Mouse (Mus musculus) left cerebral cortex, postnatal 36 days (tissue): ENCODE data around the gene Ccl11. TPM values are rescaled to one million over a fixed set of nuclear protein-coding genes. Genes with fewer than 3 reads are reported as not detected.
A peak's percentile ranks its signal among the peaks of the same experiment; 100 is the strongest.

ENCODE experiments used
- DNase-seq, 2 experiments: peaks; one replicate each; pipeline ENCODE4 v3.0.0; 2021 to 2022; ENCODE audit warnings: low spot score in 2 of 2, mixed read lengths in 1 of 2
- intact Hi-C: fragments of 180-260 bp; cut with DNase I; formaldehyde crosslinking; loops from one replicate; pipeline ENCODE4 v1.15.1; 2025
- total RNA-seq, 2 experiments: library from RNA; stranded (reverse); gene quantifications; 2 replicates each; pipeline ENCODE4 v1.2.3; 2021

The Ccl11 gene
- total RNA-seq, 2 experiments from 2014 or later, result 0.39 TPM; not detected in 1

DNA sequence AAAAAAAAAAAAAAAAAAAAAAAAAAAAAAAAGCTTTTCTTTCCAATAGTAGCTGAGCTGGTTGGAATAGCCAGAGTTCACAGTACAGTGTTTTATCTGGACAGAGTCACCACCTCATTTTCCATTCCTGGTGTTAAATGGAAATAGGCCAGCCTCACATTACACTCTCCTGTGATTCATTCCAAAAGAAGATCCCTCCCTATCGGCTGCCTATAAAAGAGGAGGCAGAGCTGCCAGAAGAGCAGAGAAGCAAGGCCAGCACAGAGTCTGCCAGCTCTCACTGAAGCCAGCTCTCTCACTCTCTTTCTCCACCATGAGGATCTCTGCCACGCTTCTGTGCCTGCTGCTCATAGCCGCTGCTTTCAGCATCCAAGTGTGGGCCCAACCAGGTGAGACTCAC lies 12.2 kb upstream of the Ccl11 start, which contains the start of gene Ccl7:
Ccl7 (plus strand) TSS at position 242 of the 400 bp plus-strand sequence.
- peak in 1 of 2 experiments; percentile 11 for DNase-seq

DNA sequence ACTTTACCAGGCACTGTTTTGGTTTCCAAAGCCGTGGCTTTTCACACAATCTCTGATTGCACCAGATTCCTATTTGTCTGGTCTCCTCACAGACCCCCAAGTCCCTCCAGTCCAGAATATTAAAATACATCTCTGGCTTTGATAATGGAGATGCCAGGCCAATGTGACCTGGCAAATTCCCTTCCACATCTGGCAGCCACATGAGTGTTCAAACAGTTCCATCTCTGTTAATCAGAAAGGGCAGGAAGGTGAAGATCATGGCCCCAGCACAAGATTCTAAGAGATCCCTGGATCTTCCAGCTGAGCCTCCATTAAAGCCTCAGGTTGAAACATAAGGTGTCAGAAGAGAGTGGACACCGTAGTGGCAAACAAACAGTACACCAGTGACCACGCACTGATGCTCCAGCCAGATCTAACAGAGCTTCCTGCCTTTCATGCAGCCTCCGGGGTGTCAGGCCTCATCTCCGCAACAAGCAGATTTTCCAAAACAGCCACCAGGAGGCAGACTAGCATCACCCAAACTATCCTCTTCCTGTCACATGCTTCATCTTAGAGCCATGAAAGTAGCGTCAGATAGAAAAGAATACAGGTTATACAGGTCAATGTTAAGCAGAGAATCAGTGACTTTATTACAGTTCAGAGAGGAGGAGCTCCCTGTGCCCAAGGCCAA lies 9.7 kb upstream of the Ccl11 start:
- DNase-seq, result peak in 1 of 2 experiments; percentile 20
- intact Hi-C loops, result loop anchor here (5.0 kb wide), 2 partner anchors 51 to 129 kb away; no protein-coding TSS in a partner anchor

More for the DNA sequence above, 12.2 kb upstream of the Ccl11 start, which contains the start of gene Ccl7:
- intact Hi-C loops, result loop anchor here (5.0 kb wide), 2 partner anchors 48 to 132 kb away; no protein-coding TSS in a partner anchor

DNA sequence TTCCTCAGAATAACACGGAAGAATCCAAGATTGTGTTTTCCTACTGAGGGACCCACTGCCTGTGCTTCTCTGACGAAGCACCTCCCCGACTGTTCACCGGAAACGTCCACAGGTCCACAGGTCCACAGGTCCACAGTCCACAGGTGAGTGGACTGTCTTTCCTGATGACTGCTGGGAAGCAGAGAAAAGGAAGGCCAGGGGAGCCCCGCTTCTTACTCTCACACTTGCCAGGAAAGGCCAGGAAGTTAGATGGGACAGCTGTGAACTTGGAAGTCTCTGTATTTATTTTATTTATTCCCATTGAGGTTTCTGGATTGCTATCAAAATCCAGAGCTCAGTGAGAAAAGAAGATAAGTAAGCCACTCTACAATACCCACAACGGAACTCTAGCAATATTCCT lies 3.8 kb upstream of the Ccl11 start:
- intact Hi-C loops, result no loop called here
- no peak for DNase-seq

DNA sequence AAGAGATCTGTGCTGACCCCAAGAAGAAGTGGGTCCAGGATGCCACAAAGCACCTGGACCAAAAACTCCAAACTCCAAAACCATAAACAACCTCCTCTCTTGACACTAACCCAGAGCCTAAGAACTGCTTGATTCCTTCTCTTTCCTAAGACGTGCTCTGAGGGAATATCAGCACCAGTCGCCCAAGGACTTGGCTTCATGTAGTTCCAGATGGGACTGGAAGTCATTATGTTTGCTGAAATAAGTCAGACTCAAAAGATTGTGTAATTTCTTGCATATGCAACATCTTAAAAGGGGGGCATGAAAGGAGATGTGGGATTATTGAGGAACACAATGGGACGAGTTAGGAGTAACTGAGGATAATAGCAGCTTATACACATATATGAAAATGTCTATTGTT lies 4.6 kb downstream of the Ccl11 start:
- intact Hi-C loops, result no loop called here
- no peak for DNase-seq

DNA sequence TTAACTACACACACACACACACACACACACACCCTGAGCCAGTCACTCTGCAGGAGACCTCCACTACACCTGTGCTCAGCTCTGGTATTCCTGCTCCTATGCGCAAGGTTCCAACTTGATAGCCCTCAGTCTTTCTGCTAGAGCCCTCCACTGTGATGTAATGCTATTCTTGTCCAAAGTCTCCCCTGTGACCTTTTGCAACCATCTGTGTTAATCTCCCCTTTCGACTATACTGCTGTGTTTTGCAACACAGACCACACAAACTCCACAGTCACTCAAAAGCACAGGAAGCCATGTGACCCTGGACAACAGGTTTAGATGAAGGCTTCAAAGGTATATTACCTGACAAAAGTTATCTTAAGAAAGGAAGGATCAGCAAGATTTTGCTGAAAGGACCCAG lies 5.8 kb downstream of the Ccl11 start:
- intact Hi-C loops, result no loop called here
- DNase-seq, result no peak

DNA sequence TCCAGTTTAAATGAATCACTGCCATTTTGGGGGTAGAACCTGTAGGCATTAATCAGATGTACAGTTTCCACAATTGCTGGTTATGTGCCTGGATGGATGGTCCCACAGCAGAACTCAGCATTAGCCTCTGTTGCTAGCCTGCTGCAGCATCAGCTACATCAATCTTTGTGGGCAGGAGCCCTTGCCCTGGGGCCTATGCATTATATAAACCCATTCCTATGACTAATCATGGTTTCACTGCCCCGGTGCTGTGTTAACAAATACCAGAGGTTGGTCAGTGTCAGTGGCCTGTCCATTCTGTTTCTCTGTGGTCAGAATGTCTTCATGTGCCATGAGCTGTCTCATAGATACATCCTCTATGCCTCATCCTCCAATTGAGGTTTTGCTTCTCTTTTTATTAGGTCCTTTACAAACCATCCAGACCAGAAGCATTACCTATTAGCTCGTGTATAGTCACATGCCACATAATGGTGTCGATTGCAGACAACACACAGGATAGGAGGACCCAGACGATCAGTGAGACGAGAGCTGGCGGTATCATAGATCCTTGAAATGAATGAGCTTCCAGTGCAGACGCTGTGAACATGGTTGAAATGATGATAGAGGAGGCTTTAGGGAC lies 9.4 kb downstream of the Ccl11 start:
- DNase-seq, result no peak
- intact Hi-C loops, result no loop called here

DNA sequence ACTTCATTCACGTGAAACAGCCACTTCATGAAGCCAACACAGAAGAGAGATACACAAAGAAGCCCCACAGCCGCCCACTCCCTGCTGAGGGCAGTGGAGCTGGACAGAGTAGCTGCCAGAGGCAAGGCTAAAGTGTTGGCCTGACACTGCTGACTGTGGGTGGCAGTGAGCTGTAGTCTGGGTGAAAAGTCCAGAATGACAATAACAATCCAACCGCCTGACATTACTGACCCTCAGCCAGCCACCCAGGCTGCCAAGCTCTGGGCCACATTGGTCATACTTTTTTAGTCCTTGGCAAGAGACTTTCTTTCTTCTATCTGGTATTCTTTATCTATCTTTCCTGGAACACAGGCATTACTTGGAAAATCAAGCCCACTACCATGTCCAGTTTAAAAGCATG lies 13.5 kb downstream of the Ccl11 start:
- intact Hi-C loops, result no loop called here
- DNase-seq, result no peak

DNA sequence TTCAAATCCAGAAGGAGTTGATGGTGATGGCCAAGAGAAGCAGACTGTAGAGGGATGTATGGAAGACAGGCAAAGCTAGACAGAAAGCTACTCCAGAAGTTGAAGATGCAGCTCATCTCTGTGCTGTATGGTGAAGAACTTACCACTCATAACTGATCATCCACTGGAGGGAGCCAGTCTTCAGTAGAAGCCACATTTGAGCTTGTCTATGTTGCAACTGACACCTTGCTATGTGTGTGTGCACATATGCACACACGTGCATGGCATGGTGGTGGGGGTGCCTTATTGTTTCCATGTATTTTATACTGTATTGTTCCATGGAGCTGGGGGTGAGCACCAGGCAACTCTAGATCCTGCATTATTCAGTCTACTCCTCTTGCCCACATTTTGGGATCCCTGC lies 14.8 kb downstream of the Ccl11 start:
- DNase-seq, result no peak
- intact Hi-C loops, result no loop called here

DNA sequence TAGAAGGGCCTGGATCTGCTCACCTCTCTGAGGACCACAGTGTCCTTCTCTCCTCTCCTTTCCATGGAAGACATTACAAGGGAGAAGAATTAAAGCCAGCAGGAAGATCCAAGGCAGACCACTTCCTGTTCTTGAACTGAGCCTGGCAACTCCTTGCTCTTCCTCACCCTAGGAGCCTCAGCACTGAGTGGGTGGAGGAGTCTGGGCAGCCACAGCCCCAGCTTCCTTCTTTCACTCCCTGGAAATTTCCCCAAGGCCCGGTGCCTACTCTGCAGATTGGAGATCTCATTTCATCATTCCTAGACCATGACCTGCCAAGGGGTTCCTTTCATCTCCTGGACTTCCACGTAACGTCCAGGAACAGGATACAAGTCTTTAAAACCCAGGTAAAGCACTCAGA lies 15.4 kb downstream of the Ccl11 start:
- no peak for DNase-seq
- intact Hi-C loops, result no loop called here

DNA sequence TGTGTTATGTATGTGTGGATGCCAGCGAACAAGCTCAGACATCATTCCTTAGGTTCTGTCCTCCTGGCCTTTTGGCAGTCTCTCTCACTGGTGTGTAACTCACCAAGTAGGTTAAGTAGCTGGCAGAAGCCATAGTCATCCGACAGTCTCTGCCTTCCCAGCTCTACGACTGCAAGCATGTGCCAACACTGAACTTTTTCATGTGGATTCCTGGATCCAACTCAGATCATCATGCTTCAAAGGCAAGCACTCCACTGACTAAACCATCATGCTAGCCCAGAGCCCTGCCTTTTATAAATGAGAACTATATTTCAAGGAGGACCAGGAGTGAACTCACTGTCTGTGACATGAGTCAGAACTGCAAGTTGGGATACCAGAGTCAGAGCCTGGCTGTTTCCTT lies 16.1 kb downstream of the Ccl11 start:
- no peak for DNase-seq
- intact Hi-C loops, result no loop called here

DNA sequence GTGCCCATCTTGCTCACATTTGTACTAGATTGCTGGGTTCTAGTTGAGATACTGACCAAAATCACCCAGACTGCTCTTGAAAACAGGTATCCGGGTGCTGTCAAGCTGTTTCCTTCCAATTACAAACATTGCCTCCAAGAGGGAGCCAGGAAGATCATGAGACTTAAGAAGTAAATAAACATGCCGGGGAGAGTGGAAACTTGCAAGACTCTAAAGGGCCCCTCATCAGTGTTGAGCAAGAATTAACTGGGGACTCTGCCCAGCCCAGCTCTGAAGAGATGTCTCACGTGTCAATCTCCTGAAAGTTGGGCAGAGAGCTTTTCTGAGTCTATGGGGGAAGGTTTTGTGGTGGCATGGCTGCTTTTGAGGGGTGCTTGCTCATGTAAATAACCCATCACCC lies 19.4 kb downstream of the Ccl11 start:
- intact Hi-C loops, result no loop called here
- DNase-seq, result no peak

DNA sequence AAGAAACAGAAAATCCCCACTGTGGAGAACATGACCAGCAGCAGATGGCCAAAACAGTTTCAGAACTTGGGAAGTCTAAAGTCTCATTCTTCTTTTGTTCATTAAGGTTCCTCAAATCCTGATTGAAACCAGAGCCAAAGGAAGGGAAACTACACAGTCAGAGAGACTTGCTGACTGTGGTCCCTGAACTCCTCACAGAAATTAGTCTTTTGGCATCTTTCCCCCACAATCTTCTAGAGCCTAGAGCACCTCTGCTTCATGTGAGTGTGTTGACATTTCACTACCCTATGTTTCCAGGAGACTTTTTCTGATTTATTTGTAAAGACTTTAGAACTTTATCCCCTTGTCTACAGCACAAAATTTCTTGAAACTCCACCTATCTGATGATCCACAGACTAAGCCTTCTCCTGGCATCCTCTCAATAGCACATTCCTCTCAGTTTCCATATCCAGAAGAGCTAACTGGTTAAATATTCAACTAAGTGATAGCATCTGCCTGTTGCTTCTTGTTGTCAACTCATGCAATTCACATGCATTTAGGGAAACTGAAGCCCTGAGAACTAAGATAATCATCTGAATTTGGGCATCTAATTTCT lies 20.6 kb downstream of the Ccl11 start:
- intact Hi-C loops, result no loop called here
- DNase-seq, result no peak

DNA sequence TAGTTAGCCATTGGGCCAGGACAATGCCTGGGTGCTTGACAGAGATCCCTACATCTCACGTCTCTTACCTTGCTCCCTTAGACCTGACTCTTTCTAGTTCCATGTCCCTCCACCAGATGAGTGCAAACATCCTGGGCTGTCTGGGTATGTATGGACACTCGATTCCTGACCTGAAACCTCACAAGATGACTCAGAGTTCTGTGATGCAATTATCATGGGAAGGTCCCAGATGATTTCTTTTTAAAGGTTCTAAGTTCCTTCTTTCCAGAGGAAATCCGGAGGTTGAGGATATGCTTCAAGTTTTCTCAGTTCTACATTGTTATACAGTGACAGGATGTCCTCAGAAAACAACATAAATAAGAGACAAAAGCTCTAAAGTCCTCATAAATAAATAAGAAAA lies 23.2 kb downstream of the Ccl11 start:
- no peak for DNase-seq
- intact Hi-C loops, result loop anchor here (5.0 kb wide), 1 partner anchor 79 kb away; no protein-coding TSS in a partner anchor

DNA sequence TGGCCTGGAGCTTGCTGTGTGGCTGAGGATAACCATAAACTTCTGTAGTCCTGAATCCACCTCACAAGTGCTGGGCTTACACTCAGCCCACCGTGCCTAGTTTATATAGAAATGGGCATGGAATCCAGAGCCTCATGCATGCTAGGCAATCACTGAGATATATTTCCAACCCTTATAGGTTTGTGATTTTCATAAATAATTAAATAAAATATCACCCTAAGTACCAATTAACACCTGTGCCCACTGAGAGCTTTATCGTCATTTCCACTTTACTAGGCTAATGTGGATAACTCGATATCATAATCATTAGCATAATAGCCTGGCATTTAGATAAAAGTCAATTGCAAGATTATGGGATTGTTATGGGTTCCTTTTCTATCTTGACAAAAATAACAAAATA lies 26.7 kb downstream of the Ccl11 start:
- intact Hi-C loops, result loop anchor here (5.0 kb wide), 1 partner anchor 82 kb away; no protein-coding TSS in a partner anchor
- DNase-seq, result no peak

DNA sequence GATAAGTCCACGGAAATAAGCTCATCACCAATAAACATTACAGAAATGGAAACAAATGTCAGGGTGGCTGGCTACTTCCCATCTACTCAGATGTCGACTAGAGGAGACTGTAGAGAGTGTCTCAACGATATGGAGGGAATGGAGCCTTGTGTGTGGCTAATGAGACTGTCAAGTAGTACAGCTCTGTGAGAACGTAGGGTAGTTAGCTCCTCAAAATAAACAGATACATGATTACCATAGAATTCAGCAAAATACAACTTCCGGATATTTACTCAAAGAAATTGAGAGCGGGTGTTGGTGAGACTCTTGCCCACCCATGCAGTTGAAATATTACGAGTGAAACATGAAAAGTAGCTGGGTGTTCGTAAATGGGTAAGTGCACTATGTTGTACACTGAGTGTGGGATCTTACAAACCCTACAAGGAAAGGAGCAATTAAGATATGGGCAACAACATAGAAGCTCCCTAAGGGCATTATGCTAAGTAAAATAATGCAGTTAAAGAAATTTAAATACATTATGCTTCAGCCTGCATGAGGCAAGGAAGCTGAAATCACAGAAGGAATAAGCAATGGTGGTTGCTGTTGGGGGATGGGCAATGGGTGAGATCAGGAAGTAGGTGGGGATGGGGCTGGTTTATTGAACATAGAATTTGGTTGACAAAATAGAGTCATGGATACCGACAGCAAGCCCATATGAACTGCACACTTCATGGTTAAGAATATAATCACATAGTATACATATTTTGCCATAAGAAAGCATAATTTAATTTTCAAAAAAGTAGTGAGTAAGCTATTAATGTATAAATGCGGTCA lies 42.1 kb downstream of the Ccl11 start:
- DNase-seq, result no peak
- intact Hi-C loops, result no loop called here

DNA sequence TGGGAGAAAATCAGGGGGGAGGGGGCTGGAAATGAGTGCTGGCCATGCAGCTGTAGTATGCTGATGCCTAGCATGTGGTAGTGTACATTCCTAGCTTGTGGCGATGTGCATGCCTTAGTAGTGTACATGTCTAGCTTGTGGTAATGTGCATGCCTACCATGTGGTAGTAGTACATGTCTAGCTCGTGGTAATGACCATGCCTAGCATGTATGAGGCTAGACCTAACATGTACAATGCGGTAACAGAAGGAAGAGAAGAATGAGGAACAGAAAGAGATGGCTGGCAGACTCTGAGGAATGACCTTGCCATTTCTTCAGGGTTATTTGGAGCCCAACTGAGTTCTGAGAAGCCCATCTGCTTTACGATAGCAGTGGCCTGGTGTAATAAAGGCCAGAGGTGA lies 43.5 kb downstream of the Ccl11 start:
- intact Hi-C loops, result no loop called here

DNA sequence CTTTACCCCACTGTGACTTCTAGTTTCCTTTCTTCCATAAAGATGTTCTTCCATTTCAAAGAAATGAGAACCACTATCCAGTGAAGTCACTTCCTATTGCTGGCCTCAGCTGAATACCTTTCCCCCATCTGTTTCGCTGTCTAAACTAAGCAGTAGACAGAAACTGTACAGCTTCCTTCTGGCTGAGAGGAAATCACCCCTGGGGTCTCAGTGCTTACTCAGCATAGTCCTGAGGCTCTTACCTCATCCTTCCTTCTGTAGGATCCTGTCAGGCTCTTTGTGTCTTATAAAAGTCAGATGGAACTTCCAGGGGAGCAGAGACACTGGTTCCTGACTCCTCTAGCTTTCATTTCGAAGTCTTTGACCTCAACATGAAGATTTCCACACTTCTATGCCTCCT lies 43.9 kb downstream of the Ccl11 start, which contains the start of gene Ccl12:
Ccl12 (plus strand) TSS at position 317 of the 400 bp plus-strand sequence.
- DNase-seq, result no peak
- intact Hi-C loops, result no loop called here

More for the DNA sequence above, 43.5 kb downstream of the Ccl11 start:
- no peak for DNase-seq

DNA sequence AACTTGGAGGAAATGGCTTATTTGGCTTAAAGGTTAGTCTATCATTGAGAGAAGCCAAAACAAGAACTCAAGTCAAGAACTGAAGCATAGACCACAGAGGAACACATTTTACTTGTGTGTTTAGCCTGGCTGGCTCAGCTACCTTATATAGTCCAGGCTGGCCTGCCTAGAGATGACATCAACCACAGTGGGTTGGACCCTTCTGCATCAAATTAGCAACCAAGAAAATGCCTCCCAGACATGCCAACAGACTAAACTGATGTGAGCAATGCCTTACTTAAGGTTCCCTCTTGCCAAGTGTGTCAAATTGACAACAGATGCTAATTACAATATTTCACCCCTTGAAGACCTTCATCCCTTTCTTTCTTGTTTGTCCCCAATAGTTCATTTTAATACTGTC lies 52.0 kb downstream of the Ccl11 start:
- intact Hi-C loops, result no loop called here
- no peak for DNase-seq

DNA sequence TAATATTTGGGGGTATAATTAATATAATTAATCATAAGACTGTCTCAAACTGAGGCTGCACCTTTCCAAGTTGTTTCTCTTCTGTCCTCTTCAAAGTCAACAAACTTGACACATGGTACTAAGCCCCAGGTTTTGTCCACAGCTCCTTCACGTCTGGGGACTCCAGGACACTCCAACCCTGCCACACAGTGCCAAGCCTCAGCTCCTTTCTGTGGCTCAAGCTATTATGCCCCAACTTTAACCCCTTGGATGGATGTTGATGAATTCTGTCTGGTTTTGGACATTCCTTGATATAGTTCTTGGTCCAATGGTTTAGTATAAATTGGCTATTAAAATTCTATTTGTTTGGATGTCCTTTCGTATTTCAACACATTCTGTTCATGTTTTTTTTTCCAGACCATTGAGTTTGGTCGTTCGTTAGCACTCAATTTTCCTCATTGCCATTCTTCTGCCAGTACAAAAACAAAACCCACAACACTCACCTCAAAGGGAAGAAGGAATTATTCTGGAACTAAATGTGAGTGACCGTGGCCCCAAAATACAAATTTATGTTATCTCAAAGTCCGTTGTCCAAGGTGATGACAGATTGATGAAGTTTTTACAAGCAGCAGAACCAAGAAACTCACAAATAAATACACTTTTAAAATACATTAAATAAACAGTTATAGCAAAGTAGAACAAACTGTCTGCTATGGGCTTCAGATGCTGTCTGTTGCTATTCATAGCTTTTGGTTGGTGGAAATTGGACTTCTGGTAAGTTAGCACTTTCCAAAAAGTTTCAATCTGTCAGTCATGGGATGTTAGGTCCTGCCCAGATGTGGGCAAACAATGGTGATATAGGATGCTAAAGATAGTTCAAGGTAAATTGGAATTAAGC lies 53.0 kb downstream of the Ccl11 start:
- intact Hi-C loops, result no loop called here
- DNase-seq, result no peak
